Mouse (Mus musculus): ENCODE measurements at regions not wholly inside any gene's neighbourhood (a gene's known extent, or its start where the extent isn't known, plus 50 kb on each side); places are given as distances from the start of the nearest gene placed in this dataset.

GRCm38 (mm10) chr13:44305134-44305991 is 423.9 kb upstream of the Jarid2 start:
- 77% methylated on average over 9 of the region's 9 CpGs for WGBS
- DNase-seq (ENCODE audit: low spot score), result no peak
- H3K4me3 ChIP-seq (ENCODE audit: low read depth, low read length), result no peak overlapping the region
- H3K36me3 ChIP-seq (ENCODE audit: control insufficient read depth, insufficient read depth, low read length), result no peaks in the 10 kb centered on the region
- H3K27ac ChIP-seq (ENCODE audit: low read depth), result no peak overlapping the region
- no peak overlapping the region for H3K9ac ChIP-seq (ENCODE audit: low read length)
- H3K9me3 ChIP-seq (ENCODE audit: control insufficient read depth, low read length), result no peaks in the 10 kb centered on the region
- no peak overlapping the region for H3K4me2 ChIP-seq (ENCODE audit: low read length)
- no peaks in the 10 kb centered on the region for H3K27me3 ChIP-seq (replicated peaks; ENCODE audit: control insufficient read depth, insufficient read depth, low read length)
- H3K4me1 ChIP-seq (replicated peaks; ENCODE audit: control insufficient read depth, insufficient read depth, low read length), result no peaks in the 10 kb centered on the region
- ATAC-seq (replicated peaks; ENCODE audit: low FRiP score, low TSS enrichment, low read depth), result no peak

- Histone ChIP-seq H3K9me3 (ENCODE audit: control insufficient read depth, low read length) (no peaks in the 10 kb centered on the region), H3K4me3 (ENCODE audit: low read depth, low read length) (no peak overlapping the region), H3K36me3 (ENCODE audit: control insufficient read depth, insufficient read depth, low read length) (no peaks in the 10 kb centered on the region), H3K27me3 (replicated peaks; ENCODE audit: control insufficient read depth, insufficient read depth, low read length) (no peaks in the 10 kb centered on the region), H3K4me2 (ENCODE audit: low read length) (no peak overlapping the region), H3K27ac (ENCODE audit: low read depth) (no peak overlapping the region), H3K4me1 (replicated peaks; ENCODE audit: control insufficient read depth, insufficient read depth, low read length) (no peaks in the 10 kb centered on the region), H3K9ac (ENCODE audit: low read length) (no peak overlapping the region)
- WGBS, result 82% methylated on average over 15 of the region's 15 CpGs
- ATAC-seq (replicated peaks; ENCODE audit: low FRiP score, low TSS enrichment, low read depth) (no peak), DNase-seq (ENCODE audit: low spot score) (no peak)
These were observed 422.8 kb upstream of the Jarid2 start for GRCm38 (mm10) chr13:44306275-44307050.

GRCm38 (mm10) chr13:44308227-44308626 is 421.0 kb upstream of the Jarid2 start:
- Histone ChIP-seq H3K4me2 (ENCODE audit: low read length) (no peak overlapping the region), H3K4me3 (ENCODE audit: low read depth, low read length) (no peak overlapping the region), H3K9ac (ENCODE audit: low read length) (no peak overlapping the region), H3K4me1 (replicated peaks; ENCODE audit: control insufficient read depth, insufficient read depth, low read length) (no peaks in the 10 kb centered on the region), H3K36me3 (ENCODE audit: control insufficient read depth, insufficient read depth, low read length) (no peaks in the 10 kb centered on the region), H3K27ac (ENCODE audit: low read depth) (no peak overlapping the region), H3K27me3 (replicated peaks; ENCODE audit: control insufficient read depth, insufficient read depth, low read length) (no peaks in the 10 kb centered on the region), H3K9me3 (ENCODE audit: control insufficient read depth, low read length) (no peaks in the 10 kb centered on the region)
- WGBS, result 78% methylated on average over 13 of the region's 13 CpGs
- ATAC-seq (replicated peaks; ENCODE audit: low FRiP score, low TSS enrichment, low read depth) (no peak), DNase-seq (ENCODE audit: low spot score) (no peak)

GRCm38 (mm10) chr13:44312237-44312636 is 417.0 kb upstream of the Jarid2 start:
- DNase-seq (ENCODE audit: low spot score) (no peak), ATAC-seq (replicated peaks; ENCODE audit: low FRiP score, low TSS enrichment, low read depth) (no peak)
- no peak overlapping the region for H3K27ac ChIP-seq (ENCODE audit: low read depth)
- no peak overlapping the region for H3K4me3 ChIP-seq (ENCODE audit: low read depth, low read length)
- no peaks in the 10 kb centered on the region for H3K36me3 ChIP-seq (ENCODE audit: control insufficient read depth, insufficient read depth, low read length)
- no peak overlapping the region for H3K9ac ChIP-seq (ENCODE audit: low read length)
- no peak overlapping the region for H3K4me2 ChIP-seq (ENCODE audit: low read length)
- WGBS, result 91% methylated on average over 6 of the region's 6 CpGs
- 0 out of 2 replicates have a peak, but pooled peaks cover 2% of the 10 kb centered on the region for H3K4me1 ChIP-seq (replicated peaks; ENCODE audit: control insufficient read depth, insufficient read depth, low read length)
- H3K9me3 ChIP-seq (ENCODE audit: control insufficient read depth, low read length), result no peaks in the 10 kb centered on the region
- H3K27me3 ChIP-seq (replicated peaks; ENCODE audit: control insufficient read depth, insufficient read depth, low read length), result no peaks in the 10 kb centered on the region

GRCm38 (mm10) chr13:44316747-44317446 is 412.4 kb upstream of the Jarid2 start:
- DNase-seq (ENCODE audit: low spot score) (no peak), ATAC-seq (replicated peaks; ENCODE audit: low FRiP score, low TSS enrichment, low read depth) (no peak)
- no peak overlapping the region for H3K27ac ChIP-seq (ENCODE audit: low read depth)
- H3K4me2 ChIP-seq (ENCODE audit: low read length), result no peak overlapping the region
- no peak overlapping the region for H3K9ac ChIP-seq (ENCODE audit: low read length)
- H3K4me1 ChIP-seq (replicated peaks; ENCODE audit: control insufficient read depth, insufficient read depth, low read length), result 0 out of 2 replicates have a peak, but pooled peaks cover 2% of the 10 kb centered on the region
- WGBS, result 51% methylated on average over 13 of the region's 13 CpGs
- H3K36me3 ChIP-seq (ENCODE audit: control insufficient read depth, insufficient read depth, low read length), result no peaks in the 10 kb centered on the region
- H3K9me3 ChIP-seq (ENCODE audit: control insufficient read depth, low read length), result no peaks in the 10 kb centered on the region
- H3K4me3 ChIP-seq (ENCODE audit: low read depth, low read length), result no peak overlapping the region
- H3K27me3 ChIP-seq (replicated peaks; ENCODE audit: control insufficient read depth, insufficient read depth, low read length), result no peaks in the 10 kb centered on the region

GRCm38 (mm10) chr13:44317596-44317995 is 411.7 kb upstream of the Jarid2 start:
- no peak for ATAC-seq (replicated peaks; ENCODE audit: low FRiP score, low TSS enrichment, low read depth)
- no peak overlapping the region for H3K9ac ChIP-seq (ENCODE audit: low read length)
- H3K27ac ChIP-seq (ENCODE audit: low read depth), result no peak overlapping the region
- H3K27me3 ChIP-seq (replicated peaks; ENCODE audit: control insufficient read depth, insufficient read depth, low read length), result no peaks in the 10 kb centered on the region
- no peak overlapping the region for H3K4me3 ChIP-seq (ENCODE audit: low read depth, low read length)
- no peaks in the 10 kb centered on the region for H3K36me3 ChIP-seq (ENCODE audit: control insufficient read depth, insufficient read depth, low read length)
- 0 out of 2 replicates have a peak, but pooled peaks cover 2% of the 10 kb centered on the region for H3K4me1 ChIP-seq (replicated peaks; ENCODE audit: control insufficient read depth, insufficient read depth, low read length)
- 87% methylated on average over 8 of the region's 8 CpGs for WGBS
- H3K9me3 ChIP-seq (ENCODE audit: control insufficient read depth, low read length), result no peaks in the 10 kb centered on the region
- DNase-seq (ENCODE audit: low spot score), result no peak
- H3K4me2 ChIP-seq (ENCODE audit: low read length), result no peak overlapping the region

- Histone ChIP-seq H3K9ac (ENCODE audit: low read length) (no peak overlapping the region), H3K4me3 (ENCODE audit: low read depth, low read length) (no peak overlapping the region), H3K4me1 (replicated peaks; ENCODE audit: control insufficient read depth, insufficient read depth, low read length) (0 out of 2 replicates have a peak, but pooled peaks cover 2% of the 10 kb centered on the region), H3K9me3 (ENCODE audit: control insufficient read depth, low read length) (no peaks in the 10 kb centered on the region), H3K36me3 (ENCODE audit: control insufficient read depth, insufficient read depth, low read length) (no peaks in the 10 kb centered on the region), H3K4me2 (ENCODE audit: low read length) (no peak overlapping the region), H3K27me3 (replicated peaks; ENCODE audit: control insufficient read depth, insufficient read depth, low read length) (no peaks in the 10 kb centered on the region), H3K27ac (ENCODE audit: low read depth) (no peak overlapping the region)
- 89% methylated on average over 9 of the region's 9 CpGs for WGBS
- DNase-seq (ENCODE audit: low spot score) (no peak), ATAC-seq (replicated peaks; ENCODE audit: low FRiP score, low TSS enrichment, low read depth) (no peak)
These were observed 410.2 kb upstream of the Jarid2 start for GRCm38 (mm10) chr13:44319101-44319500.

- H3K9me3 ChIP-seq (ENCODE audit: control insufficient read depth, low read length), result no peaks in the 10 kb centered on the region
- H3K27me3 ChIP-seq (replicated peaks; ENCODE audit: control insufficient read depth, insufficient read depth, low read length), result no peaks in the 10 kb centered on the region
- ATAC-seq (replicated peaks; ENCODE audit: low FRiP score, low TSS enrichment, low read depth) (no peak), DNase-seq (ENCODE audit: low spot score) (no peak)
- H3K9ac ChIP-seq (ENCODE audit: low read length), result no peak overlapping the region
- no peaks in the 10 kb centered on the region for H3K36me3 ChIP-seq (ENCODE audit: control insufficient read depth, insufficient read depth, low read length)
- H3K4me2 ChIP-seq (ENCODE audit: low read length), result no peak overlapping the region
- H3K4me1 ChIP-seq (replicated peaks; ENCODE audit: control insufficient read depth, insufficient read depth, low read length), result 0 out of 2 replicates have a peak, but pooled peaks cover 2% of the 10 kb centered on the region
- H3K27ac ChIP-seq (ENCODE audit: low read depth), result no peak overlapping the region
- 89% methylated on average over 9 of the region's 9 CpGs for WGBS
- no peak overlapping the region for H3K4me3 ChIP-seq (ENCODE audit: low read depth, low read length)
These were observed 409.8 kb upstream of the Jarid2 start for GRCm38 (mm10) chr13:44319511-44319910.

All from intestine, embryonic 14.5 days (tissue).